Comparison of ENCODE assay signal across 9 mouse cellular contexts in genomic region chr3:60499157-60499578, GRCm38 (mm10). TPM values are rescaled to one million over a fixed set of nuclear protein-coding genes. Genes with fewer than 3 reads are reported as not detected.
DNase-seq lines count a peak whose midpoint lies in the region; ATAC-seq and TF ChIP-seq lines count a peak whose summit lies in the region.
"Had no signal": no experiment of that assay in that cellular context is flagged by ENCODE, and none has a peak within 500 bp of the region (broad histone marks: within the 10 kb centered on the region; RNA-seq: fewer than 3 reads in every experiment).

No protein-coding gene starts in this region.

- ATAC-seq in kidney, embryonic 14.5 days (ENCODE audit: low FRiP score, low TSS enrichment) = no peak
- no peak for ATAC-seq in heart, embryonic 11.5 days (replicated peaks; ENCODE audit: insufficient number of reproducible peaks, low FRiP score, low TSS enrichment)
- no peak for ATAC-seq in liver, postnatal 0 days
- ATAC-seq in hindbrain, embryonic 14.5 days (ENCODE audit: low FRiP score) = no peak

- 74% methylated on average over 6 of the region's 6 CpGs for WGBS in kidney, embryonic 14.5 days
- 42% methylated on average over 6 of the region's 6 CpGs for WGBS in heart, embryonic 11.5 days (ENCODE audit: insufficient replicate concordance)
- 14% methylated on average over 6 of the region's 6 CpGs for WGBS in liver, postnatal 0 days (ENCODE audit: insufficient replicate concordance)
- WGBS in hindbrain, embryonic 14.5 days = 74% methylated on average over 6 of the region's 6 CpGs

- H3K27me3 ChIP-seq in kidney, embryonic 14.5 days (ENCODE audit: control insufficient read depth, insufficient read depth, low read length) = no peaks in the 10 kb centered on the region
- no peaks in the 10 kb centered on the region for H3K27me3 ChIP-seq in heart, embryonic 11.5 days (ENCODE audit: control insufficient read depth, insufficient read depth, low read length)
- no peaks in the 10 kb centered on the region for H3K27me3 ChIP-seq in liver, postnatal 0 days (ENCODE audit: insufficient read depth, low read length)
- H3K27me3 ChIP-seq in hindbrain, embryonic 14.5 days (ENCODE audit: control insufficient read depth, insufficient read depth, low read length) = no peaks in the 10 kb centered on the region
- H3K27me3 ChIP-seq: embryonic facial prominence, embryonic 12.5 days had no signal

- peak; percentile 16; the same call in 1 of the 2 replicates for TF ChIP-seq EP300 in liver, postnatal 0 days (IDR thresholded peaks at IDR 0.05; ENCODE audit: low read depth)

- no peak overlapping the region for H3K9ac ChIP-seq in kidney, embryonic 14.5 days (ENCODE audit: low read depth, low read length)
- H3K9ac ChIP-seq in heart, embryonic 11.5 days (ENCODE audit: low read depth, low read length) = no peak overlapping the region
- peak overlapping the region; percentile 23; the same call in 1 of the 2 replicates for H3K9ac ChIP-seq in liver, postnatal 0 days (replicated peaks)
- H3K9ac ChIP-seq in hindbrain, embryonic 14.5 days = no peak overlapping the region
- H3K9ac ChIP-seq: embryonic facial prominence, embryonic 12.5 days had no signal

- H3K9me3 ChIP-seq in kidney, embryonic 14.5 days (ENCODE audit: control insufficient read depth, low read length) = no peaks in the 10 kb centered on the region
- H3K9me3 ChIP-seq in heart, embryonic 11.5 days (replicated peaks; ENCODE audit: control insufficient read depth, low read length) = no peaks in the 10 kb centered on the region
- no peaks in the 10 kb centered on the region for H3K9me3 ChIP-seq in liver, postnatal 0 days (ENCODE audit: low read length)
- no peaks in the 10 kb centered on the region for H3K9me3 ChIP-seq in hindbrain, embryonic 14.5 days (ENCODE audit: control insufficient read depth, low read length)
- H3K9me3 ChIP-seq: embryonic facial prominence, embryonic 12.5 days had no signal

- peaks cover 18% of the 10 kb centered on the region for H3K4me1 ChIP-seq in kidney, embryonic 14.5 days (ENCODE audit: control insufficient read depth, insufficient read depth, low read length)
- H3K4me1 ChIP-seq in heart, embryonic 11.5 days (ENCODE audit: control insufficient read depth, insufficient read depth, low read length) = peaks cover 12% of the 10 kb centered on the region
- peaks cover 34% of the 10 kb centered on the region for H3K4me1 ChIP-seq in liver, postnatal 0 days (ENCODE audit: insufficient read depth)
- H3K4me1 ChIP-seq in hindbrain, embryonic 14.5 days (replicated peaks; ENCODE audit: control insufficient read depth, insufficient read depth, low read length) = peaks cover 26% of the 10 kb centered on the region

- DNase-seq in kidney, postnatal 4 days = no peak
- peak; percentile 90 for DNase-seq in NIH3T3 (ENCODE audit: low read depth)
- no peak for DNase-seq in liver, postnatal 0 days
- no peak for DNase-seq in hindbrain, embryonic 14.5 days (ENCODE audit: low spot score)
- DNase-seq in left cerebral cortex, adult 9 months (ENCODE audit: low spot score in 2 of 2) = no peak
- DNase-seq in layer of hippocampus, adult 11-12 months (ENCODE audit: low spot score) = no peak

- no peak overlapping the region for H3K4me3 ChIP-seq in kidney, embryonic 14.5 days (ENCODE audit: low read length)
- H3K4me3 ChIP-seq in heart, embryonic 11.5 days (ENCODE audit: low read depth, low read length) = no peak overlapping the region
- H3K4me3 ChIP-seq in liver, postnatal 0 days (ENCODE audit: low read depth, low read length) = no peak overlapping the region
- no peak overlapping the region for H3K4me3 ChIP-seq in hindbrain, embryonic 14.5 days (replicated peaks; ENCODE audit: low read length)
- H3K4me3 ChIP-seq: embryonic facial prominence, embryonic 12.5 days had no signal

- no peak for TF ChIP-seq CTCF in liver, postnatal 0 days (IDR thresholded peaks at IDR 0.05; ENCODE audit: low read depth)

- H3K4me2 ChIP-seq in kidney, embryonic 14.5 days (replicated peaks; ENCODE audit: low read depth, low read length) = peak overlapping the region; percentile 61; the same call in 1 of the 2 replicates
- peak overlapping the region; percentile 77 for H3K4me2 ChIP-seq in heart, embryonic 11.5 days
- peak overlapping the region; percentile 91 for H3K4me2 ChIP-seq in liver, postnatal 0 days (ENCODE audit: low read depth, low read length)
- no peak overlapping the region for H3K4me2 ChIP-seq in hindbrain, embryonic 14.5 days (replicated peaks)

- H3K36me3 ChIP-seq in kidney, embryonic 14.5 days (ENCODE audit: control insufficient read depth, insufficient read depth, low read length) = no peaks in the 10 kb centered on the region
- no peaks in the 10 kb centered on the region for H3K36me3 ChIP-seq in heart, embryonic 11.5 days (ENCODE audit: control insufficient read depth, insufficient read depth, low read length)
- no peaks in the 10 kb centered on the region; the same call in 1 of the 2 replicates for H3K36me3 ChIP-seq in liver, postnatal 0 days (replicated peaks; ENCODE audit: insufficient read depth, low read length)
- H3K36me3 ChIP-seq in hindbrain, embryonic 14.5 days (replicated peaks; ENCODE audit: control insufficient read depth, insufficient read depth) = no peaks in the 10 kb centered on the region
- H3K36me3 ChIP-seq: embryonic facial prominence, embryonic 12.5 days had no signal

- no peak overlapping the region for H3K27ac ChIP-seq in kidney, embryonic 14.5 days (ENCODE audit: low read depth, low read length)
- H3K27ac ChIP-seq in heart, embryonic 11.5 days (ENCODE audit: low read depth, low read length) = 0 out of 2 replicates have a peak overlapping the region, but pooled peaks have one; percentile 98
- peak overlapping the region; percentile 99 for H3K27ac ChIP-seq in liver, postnatal 0 days (ENCODE audit: low read depth)
- no peak overlapping the region for H3K27ac ChIP-seq in hindbrain, embryonic 14.5 days
- H3K27ac ChIP-seq: embryonic facial prominence, embryonic 12.5 days had no signal

RNA-seq across cellular contexts. Expression of gene Mbnl1, which starts 26.5 kb away (rescaled TPM):
- polyA plus RNA-seq in kidney, embryonic 14.5 days (2014; fragmentation: Nextera tagmentation; extraction: Ambion mirVana) = 79.6 and 117 TPM in 2 replicates
- 76.6 and 101 TPM in 2 replicates for polyA plus RNA-seq in heart, embryonic 11.5 days (2014; fragmentation: Nextera tagmentation; extraction: Ambion mirVana)
- 61.3 and 73.3 TPM in 2 replicates for polyA plus RNA-seq in liver, postnatal 0 days (2015; fragmentation: Nextera tagmentation; extraction: Ambion mirVana)
- 63.2 TPM in 2 replicates for polyA plus RNA-seq in hindbrain, embryonic 14.5 days (2014; fragmentation: Nextera tagmentation; extraction: Ambion mirVana)

Comparison
In these comparisons a context has a peak if more than half of its experiments do, and no peak if none do; other contexts are left out.
1. H3K27ac ChIP-seq: peak in heart, embryonic 11.5 days (single experiment) and liver, postnatal 0 days (single experiment); none in kidney, embryonic 14.5 days (single experiment) and hindbrain, embryonic 14.5 days (single experiment).